Mouse (Mus musculus) heart, adult 10 weeks (tissue): ENCODE data around the gene C2cd4d. TPM values are rescaled to one million over a fixed set of nuclear protein-coding genes. Genes with fewer than 3 reads are reported as not detected.

Experiments
- polyA plus RNA-seq: library from polyadenylated mRNA; stranded (reverse); fragments of 350-450 nt; fragmentation: Illumina TruSeq; extraction: RNeasy Lipid Tissue Mini Kit (QIAGEN cat#74804); gene quantifications from one replicate; pipeline ENCODE4 v1.2.3, GENCODE M21; 2014; ENCODE audit warnings: low read depth, low replicate concordance

Gene C2cd4d
- polyA plus RNA-seq, result not detected

DNA sequence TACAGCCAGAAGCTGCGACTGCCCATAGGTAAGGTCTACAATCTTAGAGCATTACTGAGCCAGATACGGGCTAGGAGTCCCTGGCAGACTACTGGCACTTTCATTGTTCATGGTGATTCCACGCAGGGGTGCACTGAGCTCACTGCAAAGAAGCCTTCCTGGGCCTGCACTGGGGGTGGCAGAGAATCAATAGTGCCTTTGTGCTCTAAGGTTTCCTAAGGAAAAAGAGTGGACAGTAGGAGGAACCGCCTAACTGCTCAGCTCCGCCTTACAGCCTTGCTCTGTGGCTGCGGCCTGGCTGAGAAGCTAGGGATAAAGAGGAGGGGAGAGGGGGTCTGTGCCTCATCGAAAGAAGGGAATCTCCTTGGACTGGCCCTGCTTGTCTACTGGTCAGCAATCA, at the start of gene C2cd4d:
Gene C2cd4d, plus strand, starts transcription at position 301 of the 400 bp plus-strand sequence.

DNA sequence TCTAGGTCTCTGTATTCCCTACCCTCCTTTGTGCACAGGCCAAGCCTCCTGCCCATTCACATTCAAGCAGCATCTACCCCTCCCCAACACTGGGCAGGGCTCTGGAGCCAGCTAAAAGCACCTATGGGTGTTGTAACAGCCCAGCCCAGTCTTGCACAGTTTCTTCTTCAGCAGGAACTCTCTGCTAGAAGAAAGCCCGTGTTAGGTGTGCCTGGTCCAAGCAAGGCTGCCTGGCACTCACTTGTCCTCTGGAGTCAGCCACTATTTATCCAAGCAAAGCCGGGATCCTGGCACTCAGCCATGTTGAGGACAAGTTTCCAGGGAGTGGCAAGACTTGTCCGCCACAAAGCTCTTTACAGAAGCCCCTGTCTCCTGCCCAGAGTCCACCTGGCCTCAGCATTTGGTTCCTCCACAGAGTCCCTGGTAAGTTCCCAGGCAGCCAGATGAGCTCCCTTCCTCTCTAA, 20.2 kb upstream of the C2cd4d start, which contains the start of gene Them5:
Gene Them5, plus strand, starts transcription at position 141 of the 464 bp plus-strand sequence.

DNA sequence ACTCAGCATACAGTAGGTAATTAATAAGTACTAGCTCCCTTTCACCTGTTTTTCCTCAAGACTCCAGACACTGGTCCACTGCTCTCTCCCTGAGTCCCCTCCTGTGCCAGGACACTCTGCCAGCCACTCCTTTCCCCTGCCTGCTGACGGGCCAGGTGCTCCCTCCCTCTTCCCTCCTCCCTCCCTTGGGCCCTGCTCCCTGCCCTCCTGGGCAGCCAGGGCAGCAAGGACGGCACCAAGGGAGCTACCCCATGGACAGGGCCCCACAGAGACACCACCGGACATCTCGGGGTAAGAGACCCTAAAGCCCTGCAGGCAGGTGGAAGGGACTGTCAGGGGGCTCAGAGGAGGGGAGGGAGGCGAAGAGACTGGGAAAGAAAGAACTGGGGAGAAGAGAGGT, 10.4 kb downstream of the C2cd4d start, which contains the start of gene Rorc:
Gene Rorc, plus strand, starts transcription at position 154 of the 400 bp plus-strand sequence.

DNA sequence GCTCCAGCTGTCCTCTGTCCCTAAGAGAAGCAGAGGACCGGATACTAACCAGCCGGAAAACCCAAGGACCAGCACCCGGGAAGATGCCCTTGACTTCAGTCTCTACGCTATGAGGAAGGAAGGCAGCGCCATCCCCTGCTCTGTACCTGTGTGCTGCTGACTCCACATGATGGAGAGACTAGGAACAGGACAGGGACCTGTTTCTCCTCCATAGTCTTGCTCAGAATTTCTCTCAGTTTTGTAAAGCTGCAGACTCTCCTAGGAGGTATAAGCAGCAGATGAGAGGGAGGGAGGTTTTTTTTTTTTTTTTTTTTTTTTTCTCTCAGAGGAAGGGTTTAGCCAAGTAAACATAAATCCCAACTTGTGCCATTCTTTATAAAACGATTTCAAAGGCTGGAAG, 36.0 kb downstream of the C2cd4d start, which contains the start of gene Lingo4:
Gene Lingo4, plus strand, starts transcription at position 301 of the 400 bp plus-strand sequence.

DNA sequence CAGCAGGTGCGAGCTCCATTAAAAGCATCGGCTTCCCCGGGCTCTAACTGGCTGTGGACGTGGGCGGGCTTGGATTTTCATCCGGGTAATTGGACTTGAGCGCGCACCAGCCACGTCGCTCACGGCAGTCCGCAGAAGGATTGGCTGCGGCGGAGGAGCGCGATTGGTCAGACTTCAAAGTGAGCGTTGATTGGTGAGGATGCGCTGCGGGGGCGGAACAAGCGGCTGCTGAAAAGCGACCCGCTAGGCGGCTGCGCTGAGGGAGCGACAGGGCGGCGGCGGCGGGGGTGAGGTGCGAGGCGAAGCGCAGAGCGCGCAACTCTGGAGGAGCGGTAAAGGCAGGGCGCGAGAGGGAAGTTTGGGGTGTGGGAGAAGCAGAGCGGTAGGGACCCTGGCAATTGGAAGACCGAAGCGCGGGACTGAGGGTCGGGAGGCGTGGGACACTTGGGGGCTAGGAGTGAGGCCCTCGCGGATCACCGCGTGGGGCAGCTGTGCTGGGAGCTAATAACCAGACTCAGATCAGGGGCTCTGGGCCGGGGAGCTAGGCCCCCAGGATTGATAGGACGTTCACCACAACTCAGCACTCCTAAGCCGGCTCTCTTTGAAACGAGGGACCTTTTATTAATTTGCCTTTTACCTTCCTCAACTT, 50.9 kb downstream of the C2cd4d start, which contains the start of gene Tdrkh:
Gene Tdrkh, plus strand, starts transcription at position 243 of the 649 bp plus-strand sequence.

Other genes with a start within 250 kb of the C2cd4d start
- gene Gm10696, start 184.2 kb upstream of the C2cd4d start, polyA plus RNA-seq, result not detected
- not detected for gene Gm5286, start 165.7 kb upstream of the C2cd4d start, polyA plus RNA-seq
- gene Gm4778, start 98.4 kb upstream of the C2cd4d start, polyA plus RNA-seq, result not detected
- 18.3 TPM for gene Them4, start 52.3 kb upstream of the C2cd4d start, polyA plus RNA-seq
- not detected for gene Them5, start 20.3 kb upstream of the C2cd4d start, polyA plus RNA-seq
- gene Rorc, start 10.4 kb downstream of the C2cd4d start, polyA plus RNA-seq, result 56.8 TPM
- gene Lingo4, start 36.1 kb downstream of the C2cd4d start, polyA plus RNA-seq, result not detected
- gene Tdrkh, start 50.8 kb downstream of the C2cd4d start, polyA plus RNA-seq, result 7.4 TPM
- 93.0 TPM for gene Mrpl9, start 80.9 kb downstream of the C2cd4d start, polyA plus RNA-seq
- gene Oaz3, start 81.5 kb downstream of the C2cd4d start, polyA plus RNA-seq, result not detected
- gene Celf3, start 115.9 kb downstream of the C2cd4d start, polyA plus RNA-seq, result not detected
- 2.4 TPM for gene Riiad1, start 117.9 kb downstream of the C2cd4d start, polyA plus RNA-seq
- 20.0 TPM for gene Snx27, start 220.3 kb downstream of the C2cd4d start, polyA plus RNA-seq